Mouse (Mus musculus) ovary, postnatal 36 days (tissue): Measurements from ENCODE around the gene 4930512M02Rik.

Experiments used
- DNase-seq: peaks from one replicate; pipeline ENCODE4 v3.0.0; 2022; ENCODE audit warnings: low spot score, mixed read lengths

4930512M02Rik gene

GRCm38 (mm10) chr11:11564266-11565044 is 63.2 kb downstream of the 4930512M02Rik start:
- no peak for DNase-seq

- DNase-seq, result no peak
Measured at GRCm38 (mm10) chr11:11561118-11561517, 66.5 kb downstream of the 4930512M02Rik start.

GRCm38 (mm10) chr11:11559099-11559686 is 68.4 kb downstream of the 4930512M02Rik start:
- DNase-seq, result no peak

- DNase-seq, result no peak
Measured at GRCm38 (mm10) chr11:11558662-11559061, 69.0 kb downstream of the 4930512M02Rik start.

DNA sequence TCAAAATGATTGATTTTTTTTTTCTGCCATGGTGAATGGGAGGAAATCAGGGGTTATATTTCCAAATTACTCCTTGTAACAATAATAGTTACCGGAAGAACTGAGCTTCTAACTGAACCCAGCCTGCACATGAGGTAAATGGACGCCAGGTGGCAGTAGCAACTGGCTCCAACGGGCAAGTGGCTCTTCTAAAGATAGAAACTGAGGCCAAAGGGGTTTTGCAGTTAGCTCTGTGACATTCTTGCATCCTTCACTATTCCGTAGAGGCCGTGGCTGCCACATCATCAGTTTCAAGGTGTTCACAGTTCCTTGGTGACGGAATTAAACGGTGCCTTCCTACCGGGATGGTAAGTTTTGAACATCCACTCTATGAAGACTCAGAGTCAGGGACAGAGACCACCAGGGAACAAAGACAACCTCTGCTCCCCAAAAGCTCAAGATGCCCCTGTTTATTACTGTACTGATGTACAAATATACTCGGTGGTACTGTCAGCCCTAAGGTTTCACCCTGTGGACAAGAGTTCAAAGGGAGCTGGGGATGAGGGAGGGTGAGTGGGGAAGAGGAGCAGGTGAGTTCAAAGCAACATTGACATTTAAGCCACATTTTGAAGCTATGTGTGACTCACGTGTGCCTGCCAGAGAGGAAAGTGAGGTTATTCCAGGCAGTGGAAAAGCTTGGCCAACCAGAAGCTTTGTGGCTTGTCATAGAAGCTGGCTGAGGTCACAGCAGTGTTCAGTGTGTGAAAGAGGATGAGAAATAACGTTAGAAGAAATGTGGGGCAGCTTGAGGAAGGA is 70.3 kb downstream of the 4930512M02Rik start:
- peak; percentile 38 for DNase-seq

DNA sequence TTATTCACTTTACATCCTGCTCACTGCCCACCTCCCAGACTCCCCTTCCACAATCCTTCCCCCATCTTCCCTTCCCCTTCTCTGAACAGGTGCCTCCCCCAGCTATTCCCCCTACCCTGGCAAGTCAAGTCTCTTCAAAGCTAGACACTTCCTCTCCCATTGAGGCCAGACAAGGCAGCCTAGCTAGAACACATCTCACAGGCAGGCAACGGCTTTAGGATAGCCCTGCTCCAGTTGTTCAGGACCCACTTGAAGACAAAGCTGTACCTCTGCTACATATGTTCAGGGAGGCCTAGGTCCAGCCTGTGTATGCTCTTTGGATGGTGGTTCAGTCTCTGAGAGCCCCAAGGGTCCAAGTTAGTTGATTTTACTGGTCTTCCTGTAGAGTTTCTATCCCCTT is 71.4 kb downstream of the 4930512M02Rik start:
- DNase-seq, result no peak

DNA sequence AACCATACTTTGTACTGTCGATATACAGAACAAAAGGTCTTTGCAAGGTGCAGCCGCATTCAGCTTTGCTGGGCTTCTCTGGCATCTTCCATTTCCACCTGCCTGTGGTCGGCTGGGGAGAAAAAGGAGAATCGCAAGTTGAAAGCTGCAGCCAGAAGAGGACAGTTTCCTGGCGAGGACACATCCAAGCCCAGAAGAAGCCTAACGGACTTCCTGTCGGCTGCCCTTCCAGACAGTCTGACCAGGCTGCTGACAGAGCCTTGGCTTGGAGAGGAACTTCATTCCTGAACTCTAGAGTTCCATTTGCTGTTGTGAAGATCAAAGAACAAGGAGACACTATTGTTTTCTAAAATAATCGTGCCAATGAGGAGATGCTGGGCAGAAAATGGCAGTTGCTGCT is 72.1 kb downstream of the 4930512M02Rik start:
- no peak for DNase-seq

DNA sequence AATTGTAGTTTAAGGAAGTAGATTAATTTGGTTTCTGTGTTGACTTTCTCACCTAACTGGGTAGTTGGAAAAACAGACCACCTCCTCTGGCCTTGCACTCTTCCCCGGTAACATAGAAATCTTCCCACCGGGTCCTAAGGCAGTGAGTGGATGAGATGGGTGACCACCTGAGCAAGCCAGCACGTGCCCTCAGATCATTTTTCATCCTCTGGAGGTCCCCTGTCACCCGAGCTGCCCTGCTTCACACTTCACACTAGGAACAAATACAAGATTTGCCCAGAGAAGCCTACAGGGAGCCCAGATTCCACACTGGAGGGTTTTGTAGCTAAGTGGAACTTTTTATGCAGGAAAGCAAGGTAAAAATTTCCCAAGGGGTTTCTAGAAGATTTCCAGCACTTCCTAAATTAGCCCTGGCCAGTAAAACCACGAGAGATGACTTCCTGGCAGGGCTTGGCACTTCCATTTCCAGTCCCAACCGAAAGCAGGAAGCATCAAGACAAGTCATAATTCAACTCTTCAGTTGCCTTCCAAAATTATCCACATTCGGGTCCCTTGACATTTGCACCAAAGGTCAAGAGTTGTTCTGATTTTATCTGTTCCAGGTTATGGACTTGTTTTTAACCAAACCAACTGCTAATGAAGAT is 79.9 kb downstream of the 4930512M02Rik start:
- no peak for DNase-seq

DNA sequence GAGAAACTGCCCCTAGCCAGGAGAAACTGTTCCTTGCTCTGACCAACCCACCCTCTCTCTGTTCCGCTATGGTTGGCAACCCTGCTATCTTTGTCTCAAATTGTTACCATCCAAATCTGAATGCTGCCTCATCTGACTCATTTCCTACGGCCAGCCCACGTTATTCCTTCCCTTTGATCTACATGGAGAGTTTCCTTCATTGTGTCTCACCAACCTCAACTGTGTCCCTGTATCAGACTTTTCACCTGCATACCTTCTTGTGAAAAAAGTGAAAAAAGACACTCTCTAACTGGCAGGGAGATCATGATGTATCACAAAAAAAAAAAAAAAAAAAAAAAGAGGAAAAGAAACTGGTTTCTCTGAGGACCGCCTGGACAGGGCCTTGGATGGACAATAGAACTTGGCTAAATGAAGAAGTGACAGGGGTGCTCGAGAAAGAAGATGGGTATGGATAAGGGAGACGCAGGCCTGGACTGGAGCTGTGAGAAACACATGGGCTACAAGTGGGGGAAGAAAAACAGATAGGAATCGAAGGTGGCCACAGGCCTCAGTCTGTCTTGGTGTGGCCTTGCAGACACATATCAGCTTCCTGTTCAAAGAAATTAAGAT is 80.6 kb downstream of the 4930512M02Rik start:
- DNase-seq, result no peak

- DNase-seq, result no peak
Measured at GRCm38 (mm10) chr11:11545948-11546347, 81.7 kb downstream of the 4930512M02Rik start.
